Mouse (Mus musculus) T-cell, adult 2 months (primary cell): ENCODE results near the gene Rbm20.
A peak's percentile ranks its signal among the peaks of the same experiment; 100 is the strongest.
"Not testable (repeated sequence)": the region's sequence is repeated elsewhere in the genome, so short reads cannot be mapped to it uniquely, and the experiment has no call there.

Source experiments
- DNase-seq: peaks from one replicate; pipeline ENCODE4 v3.0.0; 2022; ENCODE audit warnings: low spot score

Rbm20 gene

GRCm38 (mm10) chr19:53903507-53904321, 226.6 kb downstream of the Rbm20 start:
- DNase-seq: peak; percentile 82

DNA sequence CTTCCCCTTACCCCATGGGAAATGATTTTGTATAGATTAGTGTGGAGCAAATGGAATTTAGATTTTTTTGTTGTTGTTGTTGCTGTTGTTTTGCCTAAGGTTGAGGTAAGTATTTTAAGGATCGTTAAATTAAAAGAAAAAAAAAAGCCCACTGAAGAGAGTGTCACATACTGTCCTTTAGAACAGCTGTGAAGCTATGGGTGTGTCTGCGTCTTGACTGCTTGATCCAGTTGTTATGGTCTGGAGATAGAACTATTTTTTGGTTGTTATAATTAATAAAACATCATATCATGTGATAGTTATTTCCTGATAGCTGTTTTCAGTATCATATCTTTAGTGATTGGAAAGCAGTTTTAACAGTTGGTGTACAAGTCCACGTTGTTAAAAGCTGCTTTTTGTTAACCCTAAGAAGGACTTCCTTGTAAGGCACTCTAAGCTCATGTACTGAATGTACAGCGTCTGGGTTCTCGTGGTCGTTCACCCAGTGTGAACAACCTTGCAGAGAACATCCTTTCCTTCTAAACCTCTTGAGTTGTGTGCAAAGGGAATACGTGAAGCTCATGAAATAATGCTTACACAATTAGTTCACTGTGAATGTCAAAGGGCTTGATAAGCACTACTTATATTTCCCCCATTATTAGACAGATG, 227.9 kb downstream of the Rbm20 start:
- no peak for DNase-seq

DNA sequence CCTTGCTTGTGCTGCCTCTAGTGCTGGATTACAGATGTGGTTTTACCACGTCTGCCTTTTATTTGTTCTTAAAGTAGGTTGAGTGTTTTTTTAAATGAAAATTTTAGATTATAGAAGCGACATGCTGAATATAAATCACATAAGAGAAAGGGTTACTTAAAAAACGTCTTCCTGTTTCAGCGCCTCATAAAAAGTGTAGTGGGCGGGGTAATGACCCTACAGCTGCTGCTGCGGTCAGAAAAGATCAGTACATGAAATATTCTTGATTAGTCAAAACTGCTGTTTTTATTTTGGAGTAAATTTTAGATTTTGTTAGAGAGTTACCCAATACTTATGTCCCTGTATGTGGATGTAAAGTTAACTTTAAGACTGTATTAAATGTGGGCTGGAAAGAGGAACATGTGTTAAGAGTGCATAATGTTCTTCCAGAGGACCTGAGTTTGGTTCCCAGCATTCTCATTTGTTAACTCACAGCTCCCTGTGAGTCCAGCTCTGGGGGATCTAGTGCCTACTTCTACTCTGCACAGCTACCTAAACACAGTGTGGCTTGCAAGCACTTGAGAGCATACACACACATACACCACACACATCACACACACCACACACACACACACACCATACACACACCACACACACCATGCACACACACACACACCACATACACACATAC, 229.1 kb downstream of the Rbm20 start:
- peak; percentile 47 for DNase-seq

DNA sequence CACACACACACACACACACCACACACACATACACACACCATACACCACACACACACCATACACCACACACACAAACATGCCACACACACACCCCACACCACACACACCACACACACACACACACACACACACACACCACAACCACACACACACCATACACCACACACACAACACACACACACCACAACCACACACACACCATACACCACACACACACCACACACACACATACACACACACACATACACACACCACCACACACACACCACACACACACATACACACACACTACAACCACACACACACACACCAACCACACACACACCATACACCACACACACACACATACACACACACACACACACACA, 229.6 kb downstream of the Rbm20 start:
- DNase-seq: not testable (repeated sequence)

- DNase-seq: no peak
These were observed 237.8 kb downstream of the Rbm20 start for GRCm38 (mm10) chr19:53914950-53915349.
